Mouse (Mus musculus) limb, embryonic 13.5 days (tissue): ENCODE measurements at regions not wholly inside any gene's neighbourhood (a gene's known extent, or its start where the extent isn't known, plus 50 kb on each side); places are given as distances from the start of the nearest gene placed in this dataset.

Source experiments
- ATAC-seq: fragments of 200-750 bp; cut with Nextera tagmentation; 2 replicates; pipeline ENCODE4 v1.8.0; 2017; ENCODE audit warnings: low read depth, moderate number of reproducible peaks, moderate TSS enrichment; ENCODE audit not compliant: low FRiP score
- H3K27ac ChIP-seq: fragments of 300-500 bp; sonication (generic); 2 replicates; pipeline ENCODE4 v1.5.1; 2015; ENCODE audit warnings: inconsistent platforms, mild to moderate bottlenecking, moderate library complexity
- H3K27me3 ChIP-seq: fragments of 300-500 bp; sonication (generic); 2 replicates; pipeline ENCODE4 v1.6.1; 2015; ENCODE audit warnings: mild to moderate bottlenecking, inconsistent platforms
- H3K36me3 ChIP-seq: fragments of 300-500 bp; sonication (generic); 2 replicates; pipeline ENCODE4 v1.6.1; 2015; ENCODE audit warnings: inconsistent platforms, mild to moderate bottlenecking, moderate library complexity
- H3K4me1 ChIP-seq: fragments of 300-500 bp; sonication (generic); 2 replicates; pipeline ENCODE4 v1.6.1; 2015; ENCODE audit warnings: inconsistent platforms
- H3K4me2 ChIP-seq: fragments of 300-500 bp; sonication (generic); replicated peaks from 2 replicates; pipeline ENCODE4 v1.6.1; 2015; ENCODE audit warnings: inconsistent platforms, mild to moderate bottlenecking, moderate library complexity
- H3K4me3 ChIP-seq: fragments of 300-500 bp; sonication (generic); 2 replicates; pipeline ENCODE4 v1.5.1; 2015; ENCODE audit warnings: moderate library complexity, mild to moderate bottlenecking, inconsistent platforms
- H3K9ac ChIP-seq: fragments of 300-500 bp; sonication (generic); 2 replicates; pipeline ENCODE4 v1.6.1; 2015; ENCODE audit warnings: mild to moderate bottlenecking, inconsistent platforms
- H3K9me3 ChIP-seq: fragments of 300-500 bp; sonication (generic); 2 replicates; pipeline ENCODE4 v1.6.1; 2016; ENCODE audit warnings: inconsistent platforms
- WGBS: fragments of 180-500 bp; shearing (Covaris S2); methylation state at CpG from one replicate; pipeline ENCODE4 v1.1.7; 2015; 5-methylcytosine and 5-hydroxymethylcytosine counted together

DNA sequence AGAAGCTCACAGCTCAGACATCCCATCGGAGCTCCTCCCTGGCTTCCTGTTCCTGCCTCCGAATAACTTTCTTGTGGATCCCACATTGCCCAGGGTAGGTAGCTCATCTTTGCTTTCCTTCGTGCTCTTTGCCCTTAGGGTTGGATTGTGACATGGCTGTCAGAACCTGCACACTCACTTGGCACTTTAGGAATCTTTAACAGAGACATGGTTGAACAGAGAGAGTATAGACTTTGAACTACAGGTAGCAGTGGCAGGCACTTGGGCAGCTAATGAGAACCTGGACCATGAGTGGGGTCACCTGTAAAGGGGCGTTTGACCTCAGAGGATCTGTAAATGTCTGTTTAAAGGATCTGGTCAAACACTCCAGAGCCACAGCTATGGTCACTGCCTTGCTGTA lies 62.4 kb upstream of the Sall1 start:
- 79% methylated on average over 4 of the region's 4 CpGs for WGBS
- Histone ChIP-seq H3K27me3 (0 out of 2 replicates have a peak, but pooled peaks cover 2% of the 10 kb centered on the region), H3K27ac (no peak overlapping the region), H3K4me3 (no peak overlapping the region), H3K4me1 (peaks cover 31% of the 10 kb centered on the region), H3K4me2 (no peak overlapping the region), H3K9ac (no peak overlapping the region), H3K9me3 (no peaks in the 10 kb centered on the region), H3K36me3 (no peaks in the 10 kb centered on the region)
- ATAC-seq = no peak

DNA sequence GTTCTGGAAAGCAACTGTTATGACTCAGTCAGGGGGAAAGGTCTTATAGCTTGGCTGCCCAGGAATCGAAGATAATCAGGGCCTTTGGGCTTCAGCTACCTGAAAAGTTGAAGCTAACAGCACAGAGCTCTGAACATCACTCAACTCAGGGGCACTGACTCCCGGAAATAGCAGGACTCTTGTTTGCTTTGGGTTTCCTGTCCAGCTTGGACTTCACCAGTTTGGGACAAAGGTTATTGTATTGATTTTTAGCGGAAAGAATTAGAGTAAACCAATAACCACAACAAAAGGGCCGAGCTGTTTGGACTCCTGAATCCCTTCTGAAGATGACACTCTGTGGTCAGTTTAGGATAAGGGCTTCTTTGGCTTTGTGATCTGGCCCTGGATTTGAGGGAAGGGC lies 53.4 kb upstream of the Sall1 start:
- H3K36me3 ChIP-seq = no peaks in the 10 kb centered on the region
- H3K27me3 ChIP-seq = no peaks in the 10 kb centered on the region
- peaks cover 5% of the 10 kb centered on the region for H3K9me3 ChIP-seq
- no peak overlapping the region for H3K4me2 ChIP-seq
- H3K27ac ChIP-seq = no peak overlapping the region
- H3K4me1 ChIP-seq = no peaks in the 10 kb centered on the region
- H3K4me3 ChIP-seq = no peak overlapping the region
- 88% methylated on average over 4 of the region's 4 CpGs for WGBS
- ATAC-seq = no peak
- no peak overlapping the region for H3K9ac ChIP-seq
